Mouse (Mus musculus): ENCODE measurements around the gene Hhat. TPM values are rescaled to one million over a fixed set of nuclear protein-coding genes. Genes with fewer than 3 reads are reported as not detected.

Gene Hhat
- total and polyA plus RNA-seq, 3 experiments, result 0.39 to 1.0 TPM; not detected in 1

DNA sequence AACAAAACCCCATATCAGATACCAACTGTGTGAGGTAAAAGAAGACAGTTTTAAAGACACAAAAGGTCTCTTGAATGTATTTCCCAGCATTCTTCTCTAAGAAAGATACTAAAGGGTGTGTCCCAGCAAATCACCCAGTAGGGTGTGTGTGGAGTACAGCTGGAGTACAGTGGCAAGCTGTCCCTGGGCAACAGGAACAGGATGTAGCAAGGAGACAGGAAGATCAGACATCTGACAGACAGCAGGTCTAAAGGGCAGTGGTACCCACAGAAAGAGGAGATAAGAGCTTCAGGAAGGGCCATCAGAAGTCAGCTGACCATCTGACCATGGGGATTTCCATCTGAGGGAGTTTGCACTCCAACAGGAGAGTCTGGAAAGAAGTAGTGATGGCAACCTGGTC, 185.7 kb downstream of the Hhat start:
- H3K9ac ChIP-seq (ENCODE audit: control insufficient read depth, low read depth, low read length, poor library complexity, severe bottlenecking), result no peak overlapping the region
- no peak for TF ChIP-seq TAL1 (IDR thresholded peaks at IDR 0.05; ENCODE audit: low read length)
- no peak for TF ChIP-seq SMC3 (IDR thresholded peaks at IDR 0.05; ENCODE audit: low read depth, low read length)
- no peak for TF ChIP-seq ELF1 (IDR thresholded peaks at IDR 0.05; ENCODE audit: low read depth, low read length)
- no peak for TF ChIP-seq POLR2A (IDR thresholded peaks at IDR 0.05; ENCODE audit: control insufficient read depth in 1 of 2, insufficient read depth in 1 of 2, low read depth in 1 of 2, low read length in 2 of 2, poor library complexity in 1 of 2)
- TF ChIP-seq POLR2AphosphoS5 (IDR thresholded peaks at IDR 0.05; ENCODE audit: borderline replicate concordance, low read depth, low read length), result no peak
- no peak for TF ChIP-seq RCOR1 (IDR thresholded peaks at IDR 0.05; ENCODE audit: low read depth, low read length)
- TF ChIP-seq CTCF (IDR thresholded peaks at IDR 0.05 in 2 of 3, conservative IDR thresholded peaks at IDR 0.05 in 1 of 3; ENCODE audit: control insufficient read depth in 1 of 3, insufficient read depth in 1 of 3, low read depth in 2 of 3, low read length in 3 of 3, poor library complexity in 1 of 3, severe bottlenecking in 1 of 3), result no peak
- TF ChIP-seq NRF1 (IDR thresholded peaks at IDR 0.05; ENCODE audit: insufficient read depth, low read depth, low read length, poor library complexity, severe bottlenecking), result no peak
- TF ChIP-seq NELFE (IDR thresholded peaks at IDR 0.05; ENCODE audit: low read depth, low read length), result no peak
- no peak for TF ChIP-seq GATA1 (IDR thresholded peaks at IDR 0.05; ENCODE audit: low read depth, low read length)
- no peak for TF ChIP-seq POLR2AphosphoS2 (IDR thresholded peaks at IDR 0.05; ENCODE audit: low read length)
- TF ChIP-seq TCF12 (IDR thresholded peaks at IDR 0.05; ENCODE audit: low read depth, low read length), result no peak
- no peak for TF ChIP-seq JUND (IDR thresholded peaks at IDR 0.05; ENCODE audit: low read depth, low read length)
- no peak for TF ChIP-seq GABPA (IDR thresholded peaks at IDR 0.05; ENCODE audit: low read depth, low read length)
- TF ChIP-seq SIN3A (IDR thresholded peaks at IDR 0.05; ENCODE audit: low read length), result no peak
- H3K27me3 ChIP-seq (ENCODE audit: control insufficient read depth in 1 of 2, insufficient read depth in 2 of 2, low read length in 2 of 2), result no peaks in the 10 kb centered on the region; a peak in 1 of 4 replicates
- no peaks in the 10 kb centered on the region for H3K9me3 ChIP-seq (replicated peaks; ENCODE audit: insufficient read depth, low read length)
- DNase-seq (ENCODE audit: low read depth, low spot score), result no peak
- H3K4me1 ChIP-seq (ENCODE audit: control insufficient read depth in 1 of 2, insufficient read depth in 2 of 2, low read length in 2 of 2), result no peaks in the 10 kb centered on the region
- H3K79me2 ChIP-seq (ENCODE audit: control insufficient read depth, insufficient read depth, low read length, poor library complexity), result no peaks in the 10 kb centered on the region
- H3K36me3 ChIP-seq (ENCODE audit: control insufficient read depth in 1 of 2, insufficient read depth in 2 of 2, low read length in 2 of 2), result no peaks in the 10 kb centered on the region
- H3K27ac ChIP-seq (ENCODE audit: control insufficient read depth, low read depth, low read length), result no peak overlapping the region
- no peak overlapping the region for H3K4me3 ChIP-seq (ENCODE audit: control insufficient read depth in 1 of 2, insufficient read depth in 1 of 2, low read depth in 2 of 2, low read length in 2 of 2)

DNA sequence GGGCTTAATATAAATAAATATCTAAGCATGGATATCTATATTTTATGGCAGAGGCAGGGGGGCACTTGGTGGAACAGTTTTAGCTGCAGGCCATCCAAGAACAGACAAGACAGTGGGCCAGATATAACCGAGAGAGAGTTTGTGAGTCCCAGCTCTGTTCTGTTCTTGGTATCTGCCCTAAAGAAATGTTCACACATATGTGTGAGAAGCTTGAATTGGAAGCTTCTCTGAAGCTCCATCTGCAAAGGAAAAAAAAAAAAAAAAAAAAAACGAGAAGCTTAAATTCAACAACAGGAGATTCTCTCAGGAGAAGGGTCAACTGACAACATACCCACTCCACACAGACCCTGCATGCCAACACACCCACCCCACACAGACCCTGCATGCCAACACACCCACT, 188.1 kb downstream of the Hhat start:
- Histone ChIP-seq H3K36me3 (ENCODE audit: control insufficient read depth in 1 of 2, insufficient read depth in 2 of 2, low read length in 2 of 2) (no peaks in the 10 kb centered on the region), H3K9me3 (replicated peaks; ENCODE audit: insufficient read depth, low read length) (no peaks in the 10 kb centered on the region), H3K27me3 (ENCODE audit: control insufficient read depth in 1 of 2, insufficient read depth in 2 of 2, low read length in 2 of 2) (no peaks in the 10 kb centered on the region), H3K9ac (ENCODE audit: control insufficient read depth, low read depth, low read length, poor library complexity, severe bottlenecking) (no peak overlapping the region), H3K79me2 (ENCODE audit: control insufficient read depth, insufficient read depth, low read length, poor library complexity) (no peaks in the 10 kb centered on the region), H3K27ac (ENCODE audit: control insufficient read depth, low read depth, low read length) (no peak overlapping the region), H3K4me1 (ENCODE audit: control insufficient read depth in 1 of 2, insufficient read depth in 2 of 2, low read length in 2 of 2) (no peaks in the 10 kb centered on the region), H3K4me3 (ENCODE audit: control insufficient read depth in 1 of 2, insufficient read depth in 1 of 2, low read depth in 2 of 2, low read length in 2 of 2) (no peak overlapping the region)
- no peak for DNase-seq (ENCODE audit: low read depth, low spot score)
- no peak for TF ChIP-seq CTCF (IDR thresholded peaks at IDR 0.05 in 2 of 3, conservative IDR thresholded peaks at IDR 0.05 in 1 of 3; ENCODE audit: control insufficient read depth in 1 of 3, insufficient read depth in 1 of 3, low read depth in 2 of 3, low read length in 3 of 3, poor library complexity in 1 of 3, severe bottlenecking in 1 of 3)
- TF ChIP-seq SMC3 (IDR thresholded peaks at IDR 0.05; ENCODE audit: low read depth, low read length), result no peak
- no peak for TF ChIP-seq POLR2A (IDR thresholded peaks at IDR 0.05; ENCODE audit: control insufficient read depth in 1 of 2, insufficient read depth in 1 of 2, low read depth in 1 of 2, low read length in 2 of 2, poor library complexity in 1 of 2)
- TF ChIP-seq EP300 (IDR thresholded peaks at IDR 0.05; ENCODE audit: low read depth in 1 of 2, low read length in 2 of 2), result no peak
- TF ChIP-seq MAFK (IDR thresholded peaks at IDR 0.05; ENCODE audit: borderline replicate concordance, low read depth, low read length), result no peak
- no peak for TF ChIP-seq MYC (IDR thresholded peaks at IDR 0.05; ENCODE audit: low read depth, low read length)
- no peak for TF ChIP-seq HCFC1 (IDR thresholded peaks at IDR 0.05; ENCODE audit: low read depth, low read length)
- TF ChIP-seq TCF12 (IDR thresholded peaks at IDR 0.05; ENCODE audit: low read depth, low read length), result no peak
- TF ChIP-seq MXI1 (IDR thresholded peaks at IDR 0.05; ENCODE audit: low read depth, low read length), result no peak
- no peak for TF ChIP-seq MYB (IDR thresholded peaks at IDR 0.05; ENCODE audit: low read depth, low read length)
- TF ChIP-seq TBP (IDR thresholded peaks at IDR 0.05; ENCODE audit: low read depth, low read length), result no peak
- TF ChIP-seq USF2 (IDR thresholded peaks at IDR 0.05; ENCODE audit: borderline replicate concordance in 1 of 2, insufficient read depth in 1 of 2, low read depth in 1 of 2, low read length in 2 of 2), result no peak
- no peak for TF ChIP-seq TAL1 (IDR thresholded peaks at IDR 0.05; ENCODE audit: low read length)
- no peak for TF ChIP-seq CHD2 (IDR thresholded peaks at IDR 0.05; ENCODE audit: low read length)
- TF ChIP-seq ZMIZ1 (IDR thresholded peaks at IDR 0.05; ENCODE audit: low read depth, low read length), result no peak
- no peak for TF ChIP-seq NRF1 (IDR thresholded peaks at IDR 0.05; ENCODE audit: insufficient read depth, low read depth, low read length, poor library complexity, severe bottlenecking)
- TF ChIP-seq GATA1 (IDR thresholded peaks at IDR 0.05; ENCODE audit: low read depth, low read length), result no peak
- TF ChIP-seq RAD21 (IDR thresholded peaks at IDR 0.05; ENCODE audit: low read depth, low read length), result no peak
- no peak for TF ChIP-seq POLR2AphosphoS2 (IDR thresholded peaks at IDR 0.05; ENCODE audit: low read length)
- TF ChIP-seq ZNF384 (IDR thresholded peaks at IDR 0.05; ENCODE audit: low read depth, low read length), result no peak

Data from MEL (cell line).